Mouse (Mus musculus) liver, embryonic 15.5 days (tissue): ENCODE data around the gene Zfp217. TPM values are rescaled to one million over a fixed set of nuclear protein-coding genes. Genes with fewer than 3 reads are reported as not detected.

Experiments used
- ATAC-seq: fragments of 200-750 bp; cut with Nextera tagmentation; 2 replicates; pipeline ENCODE4 v1.8.0; 2017; ENCODE audit warnings: moderate number of reproducible peaks, mild to moderate bottlenecking, moderate library complexity; ENCODE audit not compliant: insufficient read depth
- H3K27ac ChIP-seq: fragments of 300-500 bp; sonication (generic); replicated peaks from 2 replicates; pipeline ENCODE4 v1.5.1; 2015; ENCODE audit warnings: mild to moderate bottlenecking, inconsistent platforms
- H3K27me3 ChIP-seq: fragments of 300-500 bp; sonication (generic); 2 replicates; pipeline ENCODE4 v1.6.1; 2015; ENCODE audit warnings: mild to moderate bottlenecking, inconsistent platforms
- H3K36me3 ChIP-seq: fragments of 300-500 bp; sonication (generic); replicated peaks from 2 replicates; pipeline ENCODE4 v1.6.1; 2015; ENCODE audit warnings: moderate library complexity, mild to moderate bottlenecking, inconsistent platforms
- H3K4me1 ChIP-seq: fragments of 300-500 bp; sonication (generic); replicated peaks from 2 replicates; pipeline ENCODE4 v1.6.1; 2015; ENCODE audit warnings: inconsistent platforms
- H3K4me2 ChIP-seq: fragments of 300-500 bp; sonication (generic); 2 replicates; pipeline ENCODE4 v1.6.1; 2015; ENCODE audit warnings: moderate library complexity, mild to moderate bottlenecking, inconsistent platforms
- H3K4me3 ChIP-seq: fragments of 300-500 bp; sonication (generic); replicated peaks from 2 replicates; pipeline ENCODE4 v1.5.1; 2015; ENCODE audit warnings: mild to moderate bottlenecking, inconsistent platforms
- H3K9ac ChIP-seq: fragments of 300-500 bp; sonication (generic); 2 replicates; pipeline ENCODE4 v1.6.1; 2015; ENCODE audit warnings: moderate library complexity, mild to moderate bottlenecking, inconsistent platforms
- H3K9me3 ChIP-seq: fragments of 300-500 bp; sonication (generic); replicated peaks from 2 replicates; pipeline ENCODE4 v1.6.1; 2016; ENCODE audit warnings: inconsistent platforms
- WGBS: fragments of 180-500 bp; shearing (Covaris S2); methylation state at CpG from one replicate; pipeline ENCODE4 v1.1.7; 2015; ENCODE audit warnings: mixed read lengths; ENCODE audit not compliant: insufficient replicate concordance; 5-methylcytosine and 5-hydroxymethylcytosine counted together
- polyA plus RNA-seq: library from polyadenylated mRNA; unstranded; fragments of >200 nt; fragmentation: Nextera tagmentation; extraction: Ambion mirVana; gene quantifications from 2 replicates; pipeline ENCODE4 v1.2.1, GENCODE M21; 2015

Gene Zfp217
- polyA plus RNA-seq, 1 experiment from 2014 or later: 3.4 TPM

DNA sequence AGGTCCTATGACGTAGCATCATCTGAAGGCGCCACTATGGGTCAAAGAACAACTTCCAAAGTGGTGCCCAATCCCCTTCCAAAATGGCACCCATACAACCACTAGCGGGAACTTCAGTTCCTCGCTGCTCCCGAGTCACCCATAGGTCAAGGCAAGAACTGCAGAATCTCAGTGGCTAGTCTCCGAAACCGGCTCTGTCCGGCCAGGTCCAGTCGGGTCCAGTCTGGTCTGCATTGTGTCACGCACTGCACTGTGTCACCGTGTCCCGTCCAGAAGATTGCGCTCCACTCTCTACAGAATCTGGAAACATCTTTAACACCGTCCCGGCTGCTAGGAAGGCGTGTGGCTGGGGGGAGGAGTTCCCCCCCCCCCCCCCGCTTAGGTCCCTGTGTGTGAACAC is 53.7 kb downstream of the Zfp217 start:
- Histone ChIP-seq H3K27ac (no peak overlapping the region), H3K4me2 (no peak overlapping the region), H3K4me1 (peaks cover 9% of the 10 kb centered on the region; the same call in 1 of the 2 replicates), H3K9me3 (no peaks in the 10 kb centered on the region), H3K9ac (no peak overlapping the region), H3K27me3 (peaks cover 9% of the 10 kb centered on the region; the same call in 1 of the 2 replicates), H3K36me3 (no peaks in the 10 kb centered on the region), H3K4me3 (no peak overlapping the region)
- 77% methylated on average over 17 of the region's 17 CpGs for WGBS
- no peak for ATAC-seq

DNA sequence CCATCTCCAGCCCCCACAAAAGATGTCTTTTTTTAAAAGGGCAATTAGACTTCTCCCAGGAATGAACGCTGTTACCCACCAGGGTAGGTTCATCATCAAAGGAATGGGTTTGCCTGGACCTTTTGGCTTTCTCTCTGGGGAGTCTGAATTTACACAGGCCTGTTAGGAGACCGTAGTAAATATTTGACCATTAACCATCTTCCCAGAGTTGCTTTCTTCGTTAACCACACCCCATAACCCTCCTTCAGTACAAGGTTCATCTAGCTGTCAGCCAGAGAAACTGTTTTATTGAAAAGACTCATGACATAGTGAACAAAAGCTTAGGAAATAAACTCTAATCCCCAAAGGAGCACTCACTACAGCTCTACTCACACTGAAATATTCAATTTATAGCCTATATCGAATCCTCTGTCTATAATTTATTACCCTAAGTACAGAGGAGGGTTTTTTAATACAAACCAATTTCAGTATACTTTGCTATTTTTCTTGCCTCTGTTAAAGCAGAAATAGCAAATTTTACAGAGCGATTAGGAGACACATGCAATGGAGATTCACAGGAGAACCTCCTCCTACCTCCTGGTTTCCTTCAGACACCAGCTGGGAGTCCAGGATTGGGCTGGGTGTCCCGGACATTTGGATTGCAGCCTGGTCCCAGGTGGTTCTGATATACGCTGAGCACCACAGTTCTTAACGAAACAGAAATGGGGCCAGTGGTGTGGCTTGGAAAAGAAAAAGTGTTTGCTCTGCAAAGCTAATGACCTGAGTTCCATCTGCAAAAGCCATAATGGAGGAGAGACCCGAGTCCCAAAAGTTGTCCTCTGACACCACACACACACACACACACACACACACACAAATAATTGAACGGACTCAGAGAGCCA is 56.1 kb downstream of the Zfp217 start:
- 56% methylated on average over 10 of the region's 10 CpGs for WGBS
- peaks cover 9% of the 10 kb centered on the region; the same call in 1 of the 2 replicates for H3K27me3 ChIP-seq
- H3K4me1 ChIP-seq: peaks cover 27% of the 10 kb centered on the region
- H3K9me3 ChIP-seq: no peaks in the 10 kb centered on the region
- H3K9ac ChIP-seq: no peak overlapping the region
- H3K27ac ChIP-seq: no peak overlapping the region
- H3K36me3 ChIP-seq: no peaks in the 10 kb centered on the region
- no peak for ATAC-seq
- H3K4me3 ChIP-seq: no peak overlapping the region
- H3K4me2 ChIP-seq: no peak overlapping the region

DNA sequence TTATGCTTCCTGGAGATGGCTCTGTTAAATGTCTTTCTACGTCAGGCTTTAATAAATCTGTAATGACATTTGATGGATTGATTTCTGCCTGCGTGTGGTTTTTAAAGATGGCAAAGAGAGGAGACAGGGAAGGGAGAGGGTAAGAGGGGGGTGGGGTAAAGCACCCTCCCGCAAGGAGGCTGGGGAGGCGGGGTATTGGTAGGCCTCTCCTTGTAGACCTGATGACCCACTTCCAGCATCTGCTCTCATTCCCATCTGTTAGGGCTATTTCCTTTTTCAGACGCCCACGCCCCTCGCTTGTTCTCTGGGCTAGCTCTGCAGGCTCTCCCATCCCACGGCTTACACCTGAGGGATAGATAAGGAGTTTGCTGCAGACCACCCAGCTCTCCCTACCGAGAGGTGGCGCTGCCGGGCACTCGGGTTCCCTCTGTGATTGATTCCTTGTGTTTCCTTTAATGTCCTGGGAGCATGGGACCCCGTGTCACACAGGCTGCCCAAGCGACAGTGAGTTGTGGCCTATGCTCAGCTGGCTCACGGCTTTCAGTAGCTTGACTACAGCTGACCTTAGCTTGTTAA is 69.4 kb downstream of the Zfp217 start:
- Histone ChIP-seq H3K9me3 (no peaks in the 10 kb centered on the region), H3K27me3 (no peaks in the 10 kb centered on the region), H3K27ac (no peak overlapping the region), H3K36me3 (no peaks in the 10 kb centered on the region), H3K4me2 (no peak overlapping the region), H3K9ac (no peak overlapping the region), H3K4me3 (no peak overlapping the region), H3K4me1 (no peaks in the 10 kb centered on the region)
- 36% methylated on average over 15 of the region's 15 CpGs for WGBS
- no peak for ATAC-seq

DNA sequence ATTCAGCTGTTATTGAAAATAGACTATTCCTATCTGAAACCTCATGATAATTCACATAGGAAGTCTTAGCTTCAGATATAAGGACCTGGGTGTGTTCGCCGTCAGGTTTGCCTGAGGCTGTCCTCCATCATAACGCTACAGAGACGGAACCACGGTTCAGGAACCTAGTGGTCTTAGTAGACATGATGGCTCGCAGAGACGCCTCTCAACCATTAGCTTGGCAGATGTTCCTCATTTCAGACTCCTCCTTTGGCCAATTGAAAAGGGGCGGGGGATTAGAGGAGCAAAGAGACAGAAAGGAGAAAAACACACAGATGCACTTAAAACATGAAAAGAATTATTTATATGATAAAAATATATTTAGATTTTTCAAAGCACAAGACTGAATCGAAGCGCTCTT is 69.9 kb downstream of the Zfp217 start:
- Histone ChIP-seq H3K4me2 (no peak overlapping the region), H3K36me3 (no peaks in the 10 kb centered on the region), H3K9ac (no peak overlapping the region), H3K27ac (no peak overlapping the region), H3K27me3 (no peaks in the 10 kb centered on the region), H3K9me3 (no peaks in the 10 kb centered on the region), H3K4me3 (no peak overlapping the region), H3K4me1 (no peaks in the 10 kb centered on the region)
- 50% methylated on average over 10 of the region's 10 CpGs for WGBS
- ATAC-seq: no peak

DNA sequence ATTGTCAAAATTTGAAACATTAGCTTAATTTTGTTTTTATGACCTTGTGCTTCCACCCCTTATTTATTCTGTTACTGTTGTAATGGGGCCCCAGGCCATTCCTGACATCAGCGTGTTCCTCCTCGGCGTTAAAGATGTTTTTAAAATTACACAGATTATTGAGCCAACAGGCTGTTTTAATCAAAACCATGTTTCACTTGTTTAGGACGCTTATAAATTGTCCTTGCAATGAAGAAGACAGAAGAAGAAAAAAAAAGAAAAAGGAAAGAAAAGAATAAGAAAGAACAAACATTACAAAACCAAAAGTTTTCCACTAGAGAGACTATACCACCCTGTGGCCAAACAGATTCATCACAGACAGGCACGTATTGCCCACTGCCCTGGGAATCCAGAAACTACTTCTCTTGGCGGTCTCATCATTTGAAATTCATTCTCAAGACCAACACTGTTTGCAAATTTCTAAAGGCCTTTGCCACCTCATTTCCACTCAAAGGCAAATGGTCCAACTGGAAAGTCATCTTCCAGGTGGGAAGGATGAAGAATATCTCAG is 70.9 kb downstream of the Zfp217 start:
- H3K4me1 ChIP-seq: no peaks in the 10 kb centered on the region
- no peak overlapping the region for H3K4me3 ChIP-seq
- 62% methylated on average over 6 of the region's 6 CpGs for WGBS
- no peak overlapping the region for H3K4me2 ChIP-seq
- no peak overlapping the region for H3K9ac ChIP-seq
- H3K27ac ChIP-seq: no peak overlapping the region
- no peaks in the 10 kb centered on the region for H3K36me3 ChIP-seq
- no peak for ATAC-seq
- no peaks in the 10 kb centered on the region; the same call in 1 of the 2 replicates for H3K27me3 ChIP-seq
- H3K9me3 ChIP-seq: no peaks in the 10 kb centered on the region

DNA sequence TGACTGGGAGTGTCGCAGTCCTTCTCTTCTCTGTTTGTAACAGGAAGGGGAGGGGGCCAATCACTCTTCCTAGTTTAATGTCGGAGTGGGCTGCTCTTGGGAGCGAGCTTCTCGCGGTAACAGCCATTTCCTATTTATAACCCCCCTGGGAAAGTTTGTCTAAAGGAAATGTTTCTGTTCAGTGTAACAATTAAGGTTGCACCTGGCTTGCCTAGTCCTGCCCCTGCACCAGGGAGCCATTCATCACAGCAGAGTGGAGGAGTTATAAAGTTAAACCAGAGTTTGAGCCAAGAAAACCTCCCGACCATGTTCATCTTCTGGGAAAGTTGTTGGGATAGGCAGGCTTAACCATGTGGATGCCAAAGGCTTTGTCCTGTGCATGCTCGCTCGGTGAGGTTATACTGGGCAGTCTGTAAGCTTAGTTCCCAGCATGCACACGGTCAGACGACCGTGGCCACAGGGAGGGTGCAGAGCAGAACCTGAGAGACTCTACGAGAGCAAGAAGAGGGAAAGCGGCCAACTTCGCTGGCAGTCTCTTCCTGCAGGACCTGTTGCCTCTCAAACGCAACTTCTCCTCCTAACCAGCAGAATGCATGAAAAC is 77.2 kb downstream of the Zfp217 start:
- no peak overlapping the region for H3K9ac ChIP-seq
- H3K27ac ChIP-seq: no peak overlapping the region
- H3K4me1 ChIP-seq: no peaks in the 10 kb centered on the region
- no peak for ATAC-seq
- no peaks in the 10 kb centered on the region; the same call in 1 of the 2 replicates for H3K27me3 ChIP-seq
- H3K9me3 ChIP-seq: no peaks in the 10 kb centered on the region
- H3K4me2 ChIP-seq: no peak overlapping the region
- H3K36me3 ChIP-seq: no peaks in the 10 kb centered on the region
- 22% methylated on average over 15 of the region's 15 CpGs for WGBS
- no peak overlapping the region for H3K4me3 ChIP-seq

DNA sequence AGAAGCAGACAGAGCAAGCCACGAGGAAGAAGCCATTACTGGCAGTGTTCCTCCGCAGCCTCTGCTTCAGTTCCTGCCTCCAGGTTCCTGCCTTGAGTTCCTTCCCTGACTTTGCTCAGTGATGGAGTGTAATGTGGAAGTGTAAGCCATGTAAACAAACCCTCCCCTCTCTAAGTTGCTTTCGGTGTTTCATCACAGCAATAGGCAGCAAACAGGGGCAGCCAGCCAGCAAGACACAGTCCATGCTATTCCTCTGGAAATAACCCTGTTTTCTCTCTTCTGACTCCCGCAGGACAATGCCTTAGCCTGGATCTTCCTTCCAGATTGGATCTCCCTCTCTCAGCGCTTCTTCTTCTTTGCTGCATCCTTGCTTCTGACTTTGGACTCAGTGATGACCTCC is 77.9 kb downstream of the Zfp217 start:
- ATAC-seq: no peak
- H3K4me2 ChIP-seq: no peak overlapping the region
- WGBS: 56% methylated on average over 5 of the region's 5 CpGs

DNA sequence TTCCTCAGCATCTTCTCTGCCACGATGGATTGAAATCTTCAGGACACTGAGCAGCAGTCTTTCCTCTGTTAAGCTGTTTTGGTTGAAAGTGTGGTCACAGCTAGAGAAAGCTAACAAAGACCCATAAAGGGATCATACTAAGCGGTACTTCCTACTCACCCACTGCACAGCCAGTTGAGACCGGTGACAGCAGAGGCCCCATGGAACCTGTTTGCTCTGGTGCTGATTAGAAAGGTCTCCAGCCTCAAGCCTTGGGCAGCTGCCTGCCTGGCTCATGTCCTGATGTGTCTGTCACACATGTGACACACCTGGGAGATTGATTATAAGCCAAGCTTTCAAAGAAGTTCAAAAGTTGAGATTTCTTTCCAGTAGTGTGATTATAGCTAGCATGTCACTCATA is 85.5 kb downstream of the Zfp217 start:
- Histone ChIP-seq H3K9me3 (no peaks in the 10 kb centered on the region), H3K4me3 (no peak overlapping the region), H3K27me3 (no peaks in the 10 kb centered on the region), H3K36me3 (no peaks in the 10 kb centered on the region), H3K4me2 (no peak overlapping the region), H3K4me1 (no peaks in the 10 kb centered on the region), H3K27ac (no peak overlapping the region), H3K9ac (no peak overlapping the region)
- ATAC-seq: no peak
- 62% methylated on average over 3 of the region's 3 CpGs for WGBS

More for the DNA sequence above, 77.9 kb downstream of the Zfp217 start:
- Histone ChIP-seq H3K36me3 (no peaks in the 10 kb centered on the region), H3K9ac (no peak overlapping the region), H3K9me3 (no peaks in the 10 kb centered on the region), H3K4me1 (no peaks in the 10 kb centered on the region), H3K4me3 (no peak overlapping the region), H3K27ac (no peak overlapping the region), H3K27me3 (no peaks in the 10 kb centered on the region; the same call in 1 of the 2 replicates)

DNA sequence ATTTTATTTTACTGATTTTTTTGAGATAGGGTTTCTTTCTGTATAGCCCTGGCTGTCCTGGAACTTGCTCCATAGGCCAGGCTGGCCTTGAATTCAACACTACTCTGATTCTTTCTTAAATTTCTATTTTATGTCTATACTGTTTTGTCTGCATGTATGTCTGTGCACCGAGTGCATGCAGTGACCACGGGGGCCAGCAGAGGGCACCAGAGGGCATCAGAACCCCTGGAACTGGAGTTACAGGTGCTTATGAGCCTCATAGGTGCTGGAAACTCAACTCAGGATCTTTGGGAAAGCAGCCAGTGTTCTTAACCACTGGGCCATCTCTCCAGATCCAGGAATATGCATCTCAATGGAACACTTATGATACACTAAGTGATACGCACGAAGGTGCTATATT is 87.8 kb downstream of the Zfp217 start:
- H3K4me1 ChIP-seq: no peaks in the 10 kb centered on the region; the same call in 1 of the 2 replicates
- no peak overlapping the region for H3K4me2 ChIP-seq
- H3K4me3 ChIP-seq: no peak overlapping the region
- no peaks in the 10 kb centered on the region for H3K9me3 ChIP-seq
- H3K9ac ChIP-seq: no peak overlapping the region
- H3K36me3 ChIP-seq: no peaks in the 10 kb centered on the region
- H3K27ac ChIP-seq: no peak overlapping the region
- no peak for ATAC-seq
- 59% methylated on average over 4 of the region's 4 CpGs for WGBS
- H3K27me3 ChIP-seq: no peaks in the 10 kb centered on the region

DNA sequence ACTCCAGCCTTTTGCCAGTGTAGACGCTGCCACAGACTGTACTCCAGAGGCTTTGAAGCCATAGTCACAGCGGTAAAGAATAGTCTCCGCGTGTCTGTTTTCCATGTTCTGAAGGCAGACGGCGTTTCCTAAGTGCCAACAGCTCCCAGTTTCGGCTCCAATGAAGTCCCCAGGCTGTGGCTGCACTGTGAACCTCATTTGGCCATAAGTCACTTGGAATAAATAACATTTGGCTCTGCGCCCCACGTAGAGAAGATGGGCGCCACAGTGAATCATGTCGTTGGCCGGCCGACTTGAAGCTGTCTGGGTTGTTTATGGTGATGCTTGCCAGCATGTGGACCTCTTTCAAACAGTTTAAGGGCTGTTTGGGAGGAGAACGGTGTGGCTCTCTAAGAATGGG is 89.1 kb downstream of the Zfp217 start:
- Histone ChIP-seq H3K27ac (no peak overlapping the region), H3K4me2 (no peak overlapping the region), H3K4me1 (no peaks in the 10 kb centered on the region; the same call in none of the 2 replicates), H3K4me3 (no peak overlapping the region), H3K9ac (no peak overlapping the region), H3K27me3 (no peaks in the 10 kb centered on the region), H3K36me3 (no peaks in the 10 kb centered on the region), H3K9me3 (no peaks in the 10 kb centered on the region)
- 81% methylated on average over 14 of the region's 14 CpGs for WGBS
- no peak for ATAC-seq
